Mouse (Mus musculus) bone marrow macrophage, adult 2 months (primary cell): ENCODE data around the gene Prr12.

Experiments
- CTCF ChIP-seq: IDR thresholded peaks from 2 replicates; pipeline ENCODE4 v1.5.1; 2012; ENCODE audit warnings: low read depth, mild to moderate bottlenecking, low read length, moderate library complexity
- POLR2A ChIP-seq: IDR thresholded peaks from 2 replicates; pipeline ENCODE4 v1.6.1; 2012; ENCODE audit warnings: mild to moderate bottlenecking, low read depth, low read length, borderline replicate concordance

DNA sequence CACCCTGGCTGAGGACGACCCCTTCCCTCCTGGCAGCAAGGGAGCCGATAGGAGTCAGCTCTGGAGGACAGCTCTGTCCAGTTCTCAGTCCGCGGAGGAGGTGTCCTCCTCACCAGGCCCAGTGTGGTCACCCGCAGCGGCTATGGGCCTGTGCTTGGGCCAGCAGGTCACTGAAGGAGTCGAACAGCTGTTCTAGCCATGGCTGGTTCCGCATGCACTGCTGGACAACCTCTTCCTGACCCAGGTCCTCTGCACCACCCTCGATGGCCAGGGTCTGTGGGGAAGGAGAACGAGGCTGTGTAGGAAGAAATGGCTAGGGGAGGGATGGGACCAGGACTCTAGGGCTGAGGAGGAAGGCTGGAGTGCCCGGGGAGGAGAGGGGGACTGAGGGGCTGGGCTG lies 24.3 kb downstream of the Prr12 start:
- TF ChIP-seq POLR2A (no peak), CTCF (no peak)
